26 mouse cellular contexts compared by ENCODE assay signal in the genomic region with DNA sequence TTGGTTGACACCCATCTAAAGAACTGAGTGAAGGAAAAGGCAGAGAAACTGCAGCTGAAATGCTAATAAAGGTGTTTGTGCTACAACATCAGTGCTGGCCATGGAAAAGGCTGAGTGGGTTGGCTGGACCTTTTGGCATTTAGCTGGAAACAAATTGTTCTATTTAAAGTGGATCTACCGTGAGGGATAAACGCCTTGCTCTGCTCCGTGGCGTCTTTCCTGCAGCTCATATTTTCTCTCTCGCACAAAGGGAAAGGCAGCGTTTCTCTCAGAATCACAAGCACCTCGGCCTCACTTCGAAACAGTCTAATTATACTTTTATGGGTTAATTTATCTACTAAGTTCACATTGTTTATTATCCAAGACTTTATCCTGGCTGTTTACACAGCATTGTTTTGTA.
DNase-seq lines count a peak whose midpoint lies in the region; ATAC-seq lines count a peak whose summit lies in the region.
"Had no signal": no experiment of that assay in that cellular context is flagged by ENCODE, and none has a peak within 500 bp of the region (broad histone marks: within the 10 kb centered on the region; RNA-seq: fewer than 3 reads in every experiment).

No protein-coding gene starts in this region.

- H3K27me3 ChIP-seq in forebrain, embryonic 15.5 days, result no peaks in the 10 kb centered on the region
- H3K27me3 ChIP-seq in forebrain, embryonic 13.5 days, result no peaks in the 10 kb centered on the region
- H3K27me3 ChIP-seq in hindbrain, embryonic 15.5 days, result no peaks in the 10 kb centered on the region
- H3K27me3 ChIP-seq in hindbrain, embryonic 11.5 days (ENCODE audit: control insufficient read depth, insufficient read depth, low read length), result no peaks in the 10 kb centered on the region
- H3K27me3 ChIP-seq in midbrain, embryonic 15.5 days (replicated peaks), result no peaks in the 10 kb centered on the region
- H3K27me3 ChIP-seq in midbrain, embryonic 11.5 days (ENCODE audit: control insufficient read depth, insufficient read depth, low read length), result no peaks in the 10 kb centered on the region
- H3K27me3 ChIP-seq in midbrain, embryonic 16.5 days (ENCODE audit: control insufficient read depth, insufficient read depth, low read depth, low read length), result no peaks in the 10 kb centered on the region
- H3K27me3 ChIP-seq: heart, embryonic 12.5 days; liver, embryonic 15.5 days; Patski had no signal

- ATAC-seq in forebrain, embryonic 15.5 days (replicated peaks), result peak; percentile 33; the same call in 1 of the 2 replicates
- ATAC-seq in forebrain, embryonic 13.5 days, result no peak
- no peak for ATAC-seq in hindbrain, embryonic 15.5 days (ENCODE audit: low FRiP score, low read depth)
- no peak for ATAC-seq in hindbrain, embryonic 11.5 days (ENCODE audit: low FRiP score)
- ATAC-seq in midbrain, embryonic 15.5 days (replicated peaks), result no peak
- no peak for ATAC-seq in midbrain, embryonic 11.5 days (ENCODE audit: low FRiP score)
- ATAC-seq in midbrain, embryonic 16.5 days, result no peak

- H3K4me2 ChIP-seq in forebrain, embryonic 15.5 days (replicated peaks), result peak overlapping the region; percentile 14; the same call in 1 of the 2 replicates
- H3K4me2 ChIP-seq in forebrain, embryonic 13.5 days, result no peak overlapping the region; the same call in 1 of the 2 replicates
- no peak overlapping the region for H3K4me2 ChIP-seq in hindbrain, embryonic 15.5 days
- H3K4me2 ChIP-seq in hindbrain, embryonic 11.5 days (replicated peaks; ENCODE audit: low read depth, low read length), result no peak overlapping the region
- H3K4me2 ChIP-seq in midbrain, embryonic 15.5 days, result no peak overlapping the region
- H3K4me2 ChIP-seq in midbrain, embryonic 11.5 days, result no peak overlapping the region
- H3K4me2 ChIP-seq in midbrain, embryonic 16.5 days (ENCODE audit: low read length), result no peak overlapping the region
- H3K4me2 ChIP-seq: heart, embryonic 12.5 days; limb, embryonic 12.5 days; liver, embryonic 15.5 days; lung, embryonic 14.5 days; midbrain, embryonic 12.5 days had no signal

- H3K9ac ChIP-seq in forebrain, embryonic 15.5 days (replicated peaks), result no peak overlapping the region
- no peak overlapping the region for H3K9ac ChIP-seq in forebrain, embryonic 13.5 days
- no peak overlapping the region for H3K9ac ChIP-seq in hindbrain, embryonic 15.5 days
- no peak overlapping the region for H3K9ac ChIP-seq in hindbrain, embryonic 11.5 days (ENCODE audit: low read depth, low read length)
- no peak overlapping the region for H3K9ac ChIP-seq in midbrain, embryonic 15.5 days
- no peak overlapping the region for H3K9ac ChIP-seq in midbrain, embryonic 11.5 days (ENCODE audit: low read length)
- H3K9ac ChIP-seq in midbrain, embryonic 16.5 days (ENCODE audit: low read depth, low read length), result no peak overlapping the region
- H3K9ac ChIP-seq: heart, embryonic 12.5 days; limb, embryonic 12.5 days; liver, embryonic 15.5 days; lung, embryonic 14.5 days; midbrain, embryonic 12.5 days had no signal

- H3K27ac ChIP-seq in forebrain, embryonic 15.5 days (replicated peaks), result peak overlapping the region; percentile 52
- no peak overlapping the region for H3K27ac ChIP-seq in forebrain, embryonic 13.5 days
- H3K27ac ChIP-seq in hindbrain, embryonic 15.5 days (replicated peaks), result 0 out of 2 replicates have a peak overlapping the region, but pooled peaks have one; percentile 25
- no peak overlapping the region for H3K27ac ChIP-seq in hindbrain, embryonic 11.5 days (ENCODE audit: low read depth, low read length)
- 0 out of 2 replicates have a peak overlapping the region, but pooled peaks have one; percentile 31 for H3K27ac ChIP-seq in midbrain, embryonic 15.5 days
- H3K27ac ChIP-seq in midbrain, embryonic 11.5 days (ENCODE audit: low read depth, low read length), result no peak overlapping the region
- H3K27ac ChIP-seq in midbrain, embryonic 16.5 days (ENCODE audit: low read length), result peak overlapping the region; percentile 3
- H3K27ac ChIP-seq: gastrocnemius, adult 2 months; heart, adult 2 months; left cerebral cortex, adult 2 months; limb, embryonic 12.5 days; liver, embryonic 15.5 days; midbrain, embryonic 12.5 days had no signal

- H3K36me3 ChIP-seq in forebrain, embryonic 15.5 days, result no peaks in the 10 kb centered on the region
- no peaks in the 10 kb centered on the region for H3K36me3 ChIP-seq in forebrain, embryonic 13.5 days (ENCODE audit: poor library complexity, severe bottlenecking)
- no peaks in the 10 kb centered on the region for H3K36me3 ChIP-seq in hindbrain, embryonic 15.5 days
- no peaks in the 10 kb centered on the region for H3K36me3 ChIP-seq in hindbrain, embryonic 11.5 days (ENCODE audit: control insufficient read depth, insufficient read depth, low read length)
- H3K36me3 ChIP-seq in midbrain, embryonic 15.5 days (replicated peaks), result no peaks in the 10 kb centered on the region
- no peaks in the 10 kb centered on the region for H3K36me3 ChIP-seq in midbrain, embryonic 11.5 days (ENCODE audit: control insufficient read depth, insufficient read depth, low read length)
- H3K36me3 ChIP-seq in midbrain, embryonic 16.5 days (ENCODE audit: control insufficient read depth, insufficient read depth, low read length), result no peaks in the 10 kb centered on the region
- H3K36me3 ChIP-seq: G1E; heart, embryonic 12.5 days; limb, embryonic 12.5 days; liver, embryonic 15.5 days; midbrain, embryonic 12.5 days had no signal

- H3K9me3 ChIP-seq in forebrain, embryonic 15.5 days, result no peaks in the 10 kb centered on the region
- no peaks in the 10 kb centered on the region for H3K9me3 ChIP-seq in forebrain, embryonic 13.5 days (replicated peaks)
- no peaks in the 10 kb centered on the region for H3K9me3 ChIP-seq in hindbrain, embryonic 15.5 days
- no peaks in the 10 kb centered on the region for H3K9me3 ChIP-seq in hindbrain, embryonic 11.5 days (ENCODE audit: control insufficient read depth, low read length)
- H3K9me3 ChIP-seq in midbrain, embryonic 15.5 days, result no peaks in the 10 kb centered on the region
- no peaks in the 10 kb centered on the region for H3K9me3 ChIP-seq in midbrain, embryonic 11.5 days (ENCODE audit: control insufficient read depth, low read length)
- no peaks in the 10 kb centered on the region for H3K9me3 ChIP-seq in midbrain, embryonic 16.5 days (replicated peaks; ENCODE audit: control insufficient read depth, low read length, poor library complexity, severe bottlenecking)
- H3K9me3 ChIP-seq: heart, embryonic 12.5 days; limb, embryonic 12.5 days; liver, embryonic 15.5 days; midbrain, embryonic 12.5 days had no signal

- no peak for DNase-seq in hindbrain, embryonic 11.5 days (ENCODE audit: low spot score)
- no peak for DNase-seq in midbrain, embryonic 11.5 days (ENCODE audit: low spot score, missing footprints)
- DNase-seq in layer of hippocampus, postnatal 25 days (ENCODE audit: extremely low spot score in 1 of 2, low spot score in 1 of 2), result no peak
- DNase-seq: cerebellum, adult 11 months; cerebellum, adult 9-10 months; gastrocnemius, adult 2 months; gastrocnemius, postnatal 36 days; heart, adult 2 months; heart, postnatal 4 days; spleen, adult 18-20 months; thymus, adult 2 months; thymus, postnatal 36 days had no signal

- WGBS in forebrain, embryonic 15.5 days, result 29% methylated on average over 8 of the region's 8 CpGs
- WGBS in forebrain, embryonic 13.5 days, result 43% methylated on average over 8 of the region's 8 CpGs
- WGBS in hindbrain, embryonic 15.5 days, result 40% methylated on average over 8 of the region's 8 CpGs
- WGBS in hindbrain, embryonic 11.5 days, result 87% methylated on average over 8 of the region's 8 CpGs
- WGBS in midbrain, embryonic 15.5 days, result 53% methylated on average over 8 of the region's 8 CpGs
- 84% methylated on average over 8 of the region's 8 CpGs for WGBS in midbrain, embryonic 11.5 days
- 48% methylated on average over 8 of the region's 8 CpGs for WGBS in midbrain, embryonic 16.5 days

- H3K4me3 ChIP-seq in forebrain, embryonic 15.5 days, result no peak overlapping the region
- H3K4me3 ChIP-seq in forebrain, embryonic 13.5 days, result no peak overlapping the region
- no peak overlapping the region for H3K4me3 ChIP-seq in hindbrain, embryonic 15.5 days
- no peak overlapping the region for H3K4me3 ChIP-seq in hindbrain, embryonic 11.5 days (ENCODE audit: low read depth, low read length)
- H3K4me3 ChIP-seq in midbrain, embryonic 15.5 days, result no peak overlapping the region
- H3K4me3 ChIP-seq in midbrain, embryonic 11.5 days (ENCODE audit: low read depth, low read length), result no peak overlapping the region
- no peak overlapping the region for H3K4me3 ChIP-seq in midbrain, embryonic 16.5 days (ENCODE audit: low read depth, low read length)
- H3K4me3 ChIP-seq: gastrocnemius, adult 2 months; heart, adult 2 months; heart, embryonic 12.5 days; left cerebral cortex, adult 2 months; limb, embryonic 12.5 days; liver, embryonic 15.5 days; midbrain, embryonic 12.5 days; myocyte had no signal

- peaks cover 15% of the 10 kb centered on the region for H3K4me1 ChIP-seq in forebrain, embryonic 15.5 days
- H3K4me1 ChIP-seq in forebrain, embryonic 13.5 days, result peaks cover 17% of the 10 kb centered on the region
- H3K4me1 ChIP-seq in hindbrain, embryonic 15.5 days (replicated peaks), result peaks cover 24% of the 10 kb centered on the region
- H3K4me1 ChIP-seq in hindbrain, embryonic 11.5 days (replicated peaks; ENCODE audit: control insufficient read depth, insufficient read depth, low read length), result no peaks in the 10 kb centered on the region
- peaks cover 11% of the 10 kb centered on the region for H3K4me1 ChIP-seq in midbrain, embryonic 15.5 days
- no peaks in the 10 kb centered on the region for H3K4me1 ChIP-seq in midbrain, embryonic 11.5 days (ENCODE audit: control insufficient read depth, insufficient read depth, low read length)
- H3K4me1 ChIP-seq in midbrain, embryonic 16.5 days (ENCODE audit: control insufficient read depth, insufficient read depth, low read length), result peaks cover 12% of the 10 kb centered on the region
- H3K4me1 ChIP-seq: heart, embryonic 12.5 days; liver, embryonic 15.5 days; midbrain, embryonic 12.5 days had no signal

Comparison
In these comparisons a context has a peak if more than half of its experiments do, and no peak if none do; other contexts are left out.
1. H3K27ac ChIP-seq: peak in forebrain, embryonic 15.5 days (single experiment), hindbrain, embryonic 15.5 days (single experiment), midbrain, embryonic 15.5 days (single experiment) and midbrain, embryonic 16.5 days (single experiment); none in forebrain, embryonic 13.5 days (single experiment), hindbrain, embryonic 11.5 days (single experiment) and midbrain, embryonic 11.5 days (single experiment).